ENCODE assay signal across 15 mouse cellular contexts in genomic region chr11:75209363-75209762, GRCm38 (mm10). TPM values are rescaled to one million over a fixed set of nuclear protein-coding genes. Genes with fewer than 3 reads are reported as not detected.
A peak's percentile ranks its signal among the peaks of the same experiment; 100 is the strongest.
DNase-seq lines count a peak whose midpoint lies in the region; ATAC-seq and TF ChIP-seq lines count a peak whose summit lies in the region.
"Had no signal": no experiment of that assay in that cellular context is flagged by ENCODE, and none has a peak within 500 bp of the region (broad histone marks: within the 10 kb centered on the region; RNA-seq: fewer than 3 reads in every experiment).

No protein-coding gene starts in this region.

- no peak for TF ChIP-seq POLR2A in cortical plate, adult 2 months (IDR thresholded peaks at IDR 0.05; ENCODE audit: extremely low read depth, insufficient read depth, low read length)

- H3K27ac ChIP-seq in heart, postnatal 0 days (ENCODE audit: low read depth) = peak overlapping the region; percentile 25; the same call in 1 of the 2 replicates
- H3K27ac ChIP-seq in cortical plate, adult 2 months (ENCODE audit: insufficient read depth, low read length) = 0 out of 2 replicates have a peak overlapping the region, but pooled peaks have one; percentile 44
- no peak overlapping the region for H3K27ac ChIP-seq in midbrain, embryonic 11.5 days (ENCODE audit: low read depth, low read length)
- no peak overlapping the region for H3K27ac ChIP-seq in hindbrain, postnatal 0 days
- H3K27ac ChIP-seq: intestine, embryonic 15.5 days had no signal

- H3K9me3 ChIP-seq in heart, postnatal 0 days (replicated peaks; ENCODE audit: control insufficient read depth, low read length) = no peaks in the 10 kb centered on the region
- H3K9me3 ChIP-seq in midbrain, embryonic 11.5 days (ENCODE audit: control insufficient read depth, low read length) = no peaks in the 10 kb centered on the region
- no peaks in the 10 kb centered on the region for H3K9me3 ChIP-seq in hindbrain, postnatal 0 days (ENCODE audit: low read length)
- H3K9me3 ChIP-seq: intestine, embryonic 15.5 days; limb, embryonic 10.5 days had no signal

- TF ChIP-seq EP300 in heart, postnatal 0 days (IDR thresholded peaks at IDR 0.05; ENCODE audit: low read depth) = no peak

- H3K9ac ChIP-seq in heart, postnatal 0 days (replicated peaks; ENCODE audit: low read depth, low read length) = no peak overlapping the region
- no peak overlapping the region for H3K9ac ChIP-seq in midbrain, embryonic 11.5 days (ENCODE audit: low read length)
- H3K9ac ChIP-seq in hindbrain, postnatal 0 days (replicated peaks; ENCODE audit: low read length) = no peak overlapping the region
- H3K9ac ChIP-seq: intestine, embryonic 15.5 days had no signal

- no peak for ATAC-seq in heart, postnatal 0 days (ENCODE audit: insufficient read depth, low read depth)
- no peak for ATAC-seq in midbrain, embryonic 11.5 days (ENCODE audit: low FRiP score)
- ATAC-seq in hindbrain, postnatal 0 days = no peak
- ATAC-seq: intestine, embryonic 15.5 days; lung, postnatal 0 days had no signal

- H3K4me2 ChIP-seq in heart, postnatal 0 days (ENCODE audit: low read depth, low read length) = no peak overlapping the region
- no peak overlapping the region for H3K4me2 ChIP-seq in midbrain, embryonic 11.5 days
- H3K4me2 ChIP-seq in hindbrain, postnatal 0 days (ENCODE audit: low read depth, low read length) = no peak overlapping the region
- H3K4me2 ChIP-seq: intestine, embryonic 15.5 days had no signal

- no peak overlapping the region for H3K4me3 ChIP-seq in heart, postnatal 0 days (ENCODE audit: low read depth, low read length)
- H3K4me3 ChIP-seq in cortical plate, adult 2 months (ENCODE audit: insufficient read depth, low read length) = no peak overlapping the region
- H3K4me3 ChIP-seq in midbrain, embryonic 11.5 days (ENCODE audit: low read depth, low read length) = no peak overlapping the region
- no peak overlapping the region for H3K4me3 ChIP-seq in hindbrain, postnatal 0 days (ENCODE audit: low read length)
- H3K4me3 ChIP-seq: intestine, embryonic 15.5 days; limb, embryonic 10.5 days had no signal

- no peaks in the 10 kb centered on the region for H3K36me3 ChIP-seq in heart, postnatal 0 days (replicated peaks; ENCODE audit: control insufficient read depth, insufficient read depth, low read length)
- no peaks in the 10 kb centered on the region for H3K36me3 ChIP-seq in midbrain, embryonic 11.5 days (ENCODE audit: control insufficient read depth, insufficient read depth, low read length)
- H3K36me3 ChIP-seq in hindbrain, postnatal 0 days (ENCODE audit: insufficient read depth, low read length) = no peaks in the 10 kb centered on the region
- H3K36me3 ChIP-seq: intestine, embryonic 15.5 days; limb, embryonic 10.5 days had no signal

- WGBS in heart, postnatal 0 days = 69% methylated on average over 4 of the region's 4 CpGs
- 57% methylated on average over 4 of the region's 4 CpGs for WGBS in midbrain, embryonic 11.5 days
- 79% methylated on average over 4 of the region's 4 CpGs for WGBS in hindbrain, postnatal 0 days

- peak; percentile 29 for DNase-seq in cerebellum, adult 11-12 months
- no peak for DNase-seq in cerebellum, postnatal 14 days
- no peak for DNase-seq in heart, postnatal 0 days (ENCODE audit: low spot score)
- DNase-seq in heart, postnatal 36 days = no peak
- DNase-seq in midbrain, embryonic 11.5 days (ENCODE audit: low spot score, missing footprints) = peak; percentile 72
- no peak for DNase-seq in hindbrain, postnatal 0 days (ENCODE audit: low spot score)
- no peak for DNase-seq in left cerebral cortex, postnatal 14 days (ENCODE audit: low spot score in 2 of 2)
- DNase-seq: adrenal gland, postnatal 25 days; kidney, postnatal 25 days; right cerebral cortex, postnatal 14 days; thymus, postnatal 25 days had no signal

- peaks cover 30% of the 10 kb centered on the region for H3K4me1 ChIP-seq in heart, postnatal 0 days (ENCODE audit: control insufficient read depth, insufficient read depth)
- peaks cover 12% of the 10 kb centered on the region for H3K4me1 ChIP-seq in cortical plate, adult 2 months (ENCODE audit: control insufficient read depth, insufficient read depth, low read length)
- peaks cover 39% of the 10 kb centered on the region for H3K4me1 ChIP-seq in midbrain, embryonic 11.5 days (ENCODE audit: control insufficient read depth, insufficient read depth, low read length)
- peaks cover 16% of the 10 kb centered on the region for H3K4me1 ChIP-seq in hindbrain, postnatal 0 days (ENCODE audit: insufficient read depth, low read length)

- no peaks in the 10 kb centered on the region for H3K27me3 ChIP-seq in heart, postnatal 0 days (ENCODE audit: control insufficient read depth, insufficient read depth, low read length)
- H3K27me3 ChIP-seq in midbrain, embryonic 11.5 days (ENCODE audit: control insufficient read depth, insufficient read depth, low read length) = no peaks in the 10 kb centered on the region
- H3K27me3 ChIP-seq in hindbrain, postnatal 0 days (ENCODE audit: insufficient read depth, low read length) = no peaks in the 10 kb centered on the region
- H3K27me3 ChIP-seq: intestine, embryonic 15.5 days had no signal

- intact Hi-C loops in heart, postnatal 36 days (cut with DNase I) = no loop called here
- intact Hi-C loops in left cerebral cortex, postnatal 14 days (cut with DNase I) = no loop called here

- TF ChIP-seq CTCF in heart, postnatal 0 days (IDR thresholded peaks at IDR 0.05; ENCODE audit: low read depth) = no peak
- TF ChIP-seq CTCF in cortical plate, adult 2 months (IDR thresholded peaks at IDR 0.05; ENCODE audit: extremely low read depth, insufficient read depth, low read length) = no peak
- TF ChIP-seq CTCF in hindbrain, postnatal 0 days (IDR thresholded peaks at IDR 0.05; ENCODE audit: low read depth) = no peak

RNA-seq across cellular contexts. Expression of gene Rtn4rl1, which starts 15.8 kb away (rescaled TPM):
- total RNA-seq in heart, postnatal 0 days (2014; rRNA removed; ENCODE audit: low replicate concordance) = 6.0 and 19.7 TPM in 2 replicates
- 12.2 and 12.8 TPM in 2 replicates for polyA plus RNA-seq in heart, postnatal 0 days (2015; fragmentation: Nextera tagmentation; extraction: Ambion mirVana)
- 10 to 100 TPM in 1 of 2 experiments, 1 to 10 TPM in 1; 6.0 to 10.0 TPM for total RNA-seq in heart, postnatal 36 days (2021)
- 37.9 and 40.1 TPM in 2 replicates for polyA plus RNA-seq in cortical plate, adult 2 months (2012; rRNA removed)
- polyA plus RNA-seq in midbrain, embryonic 11.5 days (2014; fragmentation: Nextera tagmentation; extraction: Ambion mirVana) = 4.6 TPM in 2 replicates
- total RNA-seq in hindbrain, postnatal 0 days (2014; rRNA removed) = 13.0 and 13.4 TPM in 2 replicates
- 9.9 and 10.7 TPM in 2 replicates for polyA plus RNA-seq in hindbrain, postnatal 0 days (2015; fragmentation: Nextera tagmentation; extraction: Ambion mirVana)
- total RNA-seq in left cerebral cortex, postnatal 14 days (2021) = 10 to 100 TPM; 59.5 to 65.9 TPM

RNA-seq across cellular contexts. Expression of gene Dph1, which starts 18.3 kb away (rescaled TPM):
- 34.4 and 72.1 TPM in 2 replicates for total RNA-seq in heart, postnatal 0 days (2014; rRNA removed; ENCODE audit: low replicate concordance)
- 19.3 and 20.2 TPM in 2 replicates for polyA plus RNA-seq in heart, postnatal 0 days (2015; fragmentation: Nextera tagmentation; extraction: Ambion mirVana)
- 1 to 10 TPM; 9.0 to 9.7 TPM for total RNA-seq in heart, postnatal 36 days (2021)
- polyA plus RNA-seq in cortical plate, adult 2 months (2012; rRNA removed) = 29.1 and 30.9 TPM in 2 replicates
- 15.3 and 17.3 TPM in 2 replicates for polyA plus RNA-seq in midbrain, embryonic 11.5 days (2014; fragmentation: Nextera tagmentation; extraction: Ambion mirVana)
- total RNA-seq in hindbrain, postnatal 0 days (2014; rRNA removed) = 31.3 and 39.2 TPM in 2 replicates
- 13.5 and 13.6 TPM in 2 replicates for polyA plus RNA-seq in hindbrain, postnatal 0 days (2015; fragmentation: Nextera tagmentation; extraction: Ambion mirVana)
- 10 to 100 TPM; 22.0 to 23.7 TPM for total RNA-seq in left cerebral cortex, postnatal 14 days (2021)

RNA-seq across cellular contexts. Expression of gene Ovca2, which starts 30.7 kb away (rescaled TPM):
- 8.9 and 35.2 TPM in 2 replicates for total RNA-seq in heart, postnatal 0 days (2014; rRNA removed; ENCODE audit: low replicate concordance)
- polyA plus RNA-seq in heart, postnatal 0 days (2015; fragmentation: Nextera tagmentation; extraction: Ambion mirVana) = 12.9 and 13.4 TPM in 2 replicates
- total RNA-seq in heart, postnatal 36 days (2021) = 1 to 10 TPM; 5.3 to 7.2 TPM
- polyA plus RNA-seq in cortical plate, adult 2 months (2012; rRNA removed) = 19.5 and 21.4 TPM in 2 replicates
- polyA plus RNA-seq in midbrain, embryonic 11.5 days (2014; fragmentation: Nextera tagmentation; extraction: Ambion mirVana) = 28.5 and 29.8 TPM in 2 replicates
- 11.0 and 17.6 TPM in 2 replicates for total RNA-seq in hindbrain, postnatal 0 days (2014; rRNA removed)
- polyA plus RNA-seq in hindbrain, postnatal 0 days (2015; fragmentation: Nextera tagmentation; extraction: Ambion mirVana) = 11.7 and 15.7 TPM in 2 replicates
- 10 to 100 TPM; 10.0 to 10.2 TPM for total RNA-seq in left cerebral cortex, postnatal 14 days (2021)

RNA-seq across cellular contexts. Expression of gene Hic1, which starts 40.0 kb away (rescaled TPM):
- 17.8 and 19.5 TPM in 2 replicates for total RNA-seq in heart, postnatal 0 days (2014; rRNA removed; ENCODE audit: low replicate concordance)
- polyA plus RNA-seq in heart, postnatal 0 days (2015; fragmentation: Nextera tagmentation; extraction: Ambion mirVana) = 4.8 and 6.1 TPM in 2 replicates
- 10 to 100 TPM; 14.8 to 22.8 TPM for total RNA-seq in heart, postnatal 36 days (2021)
- 3.0 and 3.8 TPM in 2 replicates for polyA plus RNA-seq in cortical plate, adult 2 months (2012; rRNA removed)
- polyA plus RNA-seq in midbrain, embryonic 11.5 days (2014; fragmentation: Nextera tagmentation; extraction: Ambion mirVana) = 0.34 and 0.57 TPM in 2 replicates
- 8.5 and 12.9 TPM in 2 replicates for total RNA-seq in hindbrain, postnatal 0 days (2014; rRNA removed)
- polyA plus RNA-seq in hindbrain, postnatal 0 days (2015; fragmentation: Nextera tagmentation; extraction: Ambion mirVana) = 1.7 TPM in 2 replicates
- 1 to 10 TPM; 5.0 to 5.2 TPM for total RNA-seq in left cerebral cortex, postnatal 14 days (2021)

Comparison
In these comparisons a context has a peak if more than half of its experiments do, and no peak if none do; other contexts are left out.
1. DNase-seq: peak in cerebellum, adult 11-12 months (single experiment) and midbrain, embryonic 11.5 days (single experiment); none in cerebellum, postnatal 14 days (0 of 2), heart, postnatal 0 days (single experiment), heart, postnatal 36 days (0 of 2), hindbrain, postnatal 0 days (single experiment) and left cerebral cortex, postnatal 14 days (0 of 2).
2. H3K27ac ChIP-seq: peak in heart, postnatal 0 days (single experiment) and cortical plate, adult 2 months (single experiment); none in midbrain, embryonic 11.5 days (single experiment) and hindbrain, postnatal 0 days (single experiment).